Mouse (Mus musculus) hindbrain, embryonic 11.5 days (tissue): ENCODE results near the gene Ccnd3. TPM values are rescaled to one million over a fixed set of nuclear protein-coding genes. Genes with fewer than 3 reads are reported as not detected.

Experiments
- ATAC-seq: fragments of 200-750 bp; cut with Nextera tagmentation; 2 replicates; pipeline ENCODE4 v1.8.0; 2017; ENCODE audit warnings: mild to moderate bottlenecking, moderate TSS enrichment, moderate library complexity; ENCODE audit not compliant: low FRiP score
- DNase-seq: peaks from one replicate; pipeline ENCODE4 v3.0.0-alpha.2; 2015; ENCODE audit warnings: low spot score
- H3K27ac ChIP-seq: fragments of 300-500 bp; sonication (generic); 2 replicates; pipeline ENCODE4 v1.5.1; 2014; ENCODE audit warnings: mild to moderate bottlenecking, low read depth, low read length
- H3K27me3 ChIP-seq: fragments of 300-500 bp; sonication (generic); 2 replicates; pipeline ENCODE4 v1.6.1; 2014; ENCODE audit warnings: mild to moderate bottlenecking, low read length, moderate library complexity, mixed read lengths; ENCODE audit not compliant: control insufficient read depth, insufficient read depth
- H3K36me3 ChIP-seq: fragments of 300-500 bp; sonication (generic); 2 replicates; pipeline ENCODE4 v1.6.1; 2014; ENCODE audit warnings: mild to moderate bottlenecking, low read length, moderate library complexity, mixed read lengths; ENCODE audit not compliant: control insufficient read depth, insufficient read depth
- H3K4me1 ChIP-seq: fragments of 300-500 bp; sonication (generic); replicated peaks from 2 replicates; pipeline ENCODE4 v1.6.1; 2014; ENCODE audit warnings: low read length, mixed read lengths; ENCODE audit not compliant: control insufficient read depth, insufficient read depth
- H3K4me2 ChIP-seq: fragments of 300-500 bp; sonication (generic); replicated peaks from 2 replicates; pipeline ENCODE4 v1.6.1; 2014; ENCODE audit warnings: mild to moderate bottlenecking, low read depth, low read length
- H3K4me3 ChIP-seq: fragments of 300-500 bp; sonication (generic); 2 replicates; pipeline ENCODE4 v1.5.1; 2014; ENCODE audit warnings: low read depth, low read length
- H3K9ac ChIP-seq: fragments of 300-500 bp; sonication (generic); 2 replicates; pipeline ENCODE4 v1.6.1; 2014; ENCODE audit warnings: low read depth, low read length
- H3K9me3 ChIP-seq: fragments of 300-500 bp; sonication (generic); 2 replicates; pipeline ENCODE4 v1.6.1; 2016; ENCODE audit warnings: low read length; ENCODE audit not compliant: control insufficient read depth
- WGBS: fragments of 180-500 bp; shearing (Covaris S2); extraction: QIAGEN DNeasy Blood & Tissue Kit; methylation state at CpG from one replicate; pipeline ENCODE4 v1.1.7; 2014; 5-methylcytosine and 5-hydroxymethylcytosine counted together
- polyA plus RNA-seq: library from polyadenylated mRNA; unstranded; fragments of >200 nt; fragmentation: Nextera tagmentation; extraction: Ambion mirVana; gene quantifications from 2 replicates; pipeline ENCODE4 v1.2.1, GENCODE M21; 2014

The Ccnd3 gene
- polyA plus RNA-seq, 1 experiment from 2014 or later, result 190 TPM

DNA sequence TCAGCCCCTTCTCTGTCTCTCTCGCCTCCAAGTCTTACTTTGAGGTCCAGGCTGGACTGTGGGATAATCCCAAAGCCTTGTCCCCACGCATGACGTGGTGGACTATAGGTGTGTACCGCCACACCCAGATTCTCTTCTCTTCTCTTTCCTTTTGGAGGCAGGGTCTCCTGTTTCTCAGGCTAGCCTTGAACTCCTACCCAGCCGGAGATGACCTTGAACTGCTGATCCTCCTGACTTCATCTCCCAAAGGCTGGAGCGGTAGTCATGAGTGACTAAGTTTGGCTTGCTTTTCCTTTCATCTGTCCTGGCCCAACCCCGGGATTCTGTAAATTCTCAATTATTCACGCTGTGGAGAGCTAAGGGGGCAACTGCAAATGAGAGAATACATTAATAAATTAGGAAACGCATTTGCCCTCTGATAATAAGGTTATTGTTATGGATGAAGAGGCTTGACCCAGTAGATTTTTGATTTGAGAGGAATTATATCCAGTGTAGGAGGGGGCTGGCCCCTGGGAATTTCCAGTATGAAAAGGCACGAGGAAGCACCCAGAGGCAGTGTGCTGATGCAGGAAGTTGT, 64.2 kb downstream of the Ccnd3 start:
- H3K9me3 ChIP-seq, result no peaks in the 10 kb centered on the region
- H3K27me3 ChIP-seq, result no peaks in the 10 kb centered on the region
- no peak overlapping the region for H3K9ac ChIP-seq
- H3K36me3 ChIP-seq, result no peaks in the 10 kb centered on the region
- 62% methylated on average over 10 of the region's 10 CpGs for WGBS
- no peak overlapping the region for H3K4me2 ChIP-seq
- DNase-seq (peak; percentile 31), ATAC-seq (peak; percentile 67; the same call in 1 of the 2 replicates)
- no peaks in the 10 kb centered on the region; the same call in 1 of the 2 replicates for H3K4me1 ChIP-seq
- H3K27ac ChIP-seq, result 0 out of 2 replicates have a peak overlapping the region, but pooled peaks have one; percentile 17
- no peak overlapping the region for H3K4me3 ChIP-seq

DNA sequence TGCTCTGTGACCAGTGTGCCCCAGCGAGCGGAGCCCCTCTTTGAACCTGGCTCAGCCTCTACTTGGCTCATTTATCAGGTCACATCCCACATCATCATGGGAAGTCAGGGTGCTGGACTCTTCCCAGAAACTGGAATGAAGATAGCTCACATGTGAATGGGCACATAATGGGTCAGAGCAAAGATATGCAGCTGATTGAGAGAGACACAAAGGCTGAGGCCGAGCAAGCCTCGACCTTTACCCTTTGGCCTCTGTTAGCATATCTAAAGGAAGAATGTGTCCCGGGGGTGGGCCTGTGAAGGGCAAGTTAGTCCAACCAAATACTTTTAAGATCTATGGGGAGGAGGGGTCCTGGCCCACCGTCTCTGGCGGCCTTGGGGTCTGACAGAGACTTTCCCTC, 66.8 kb downstream of the Ccnd3 start:
- Histone ChIP-seq H3K27me3 (no peaks in the 10 kb centered on the region), H3K36me3 (no peaks in the 10 kb centered on the region), H3K27ac (no peak overlapping the region), H3K4me1 (no peaks in the 10 kb centered on the region; the same call in 1 of the 2 replicates), H3K9ac (no peak overlapping the region), H3K9me3 (no peaks in the 10 kb centered on the region), H3K4me2 (no peak overlapping the region), H3K4me3 (no peak overlapping the region)
- no peak for ATAC-seq
- DNase-seq, result peak; percentile 37
- 14% methylated on average over 7 of the region's 7 CpGs for WGBS

DNA sequence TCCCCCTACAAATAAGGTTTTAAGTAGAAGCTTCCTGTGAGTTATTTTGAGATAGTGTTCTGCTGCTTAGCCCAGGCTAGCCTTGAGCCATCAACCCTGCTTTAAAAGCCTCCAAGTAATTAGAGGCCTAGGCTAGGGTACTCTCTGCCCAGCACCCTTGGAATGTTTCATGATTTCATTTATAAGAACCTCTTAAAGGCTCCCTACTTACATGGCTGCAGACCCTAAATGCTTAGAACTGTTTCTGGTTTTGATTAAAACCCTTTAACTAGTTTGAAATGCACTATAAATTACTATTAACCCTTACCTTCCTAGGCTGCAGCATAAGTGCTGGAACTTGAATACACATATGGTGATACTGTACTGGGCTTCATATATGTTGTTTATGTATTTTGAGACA, 67.6 kb downstream of the Ccnd3 start:
- no peaks in the 10 kb centered on the region for H3K36me3 ChIP-seq
- no peaks in the 10 kb centered on the region for H3K27me3 ChIP-seq
- H3K9me3 ChIP-seq, result no peaks in the 10 kb centered on the region
- no peak for DNase-seq
- no peak overlapping the region for H3K4me3 ChIP-seq
- H3K4me2 ChIP-seq, result no peak overlapping the region
- no peaks in the 10 kb centered on the region; the same call in 1 of the 2 replicates for H3K4me1 ChIP-seq
- no peak for ATAC-seq
- H3K9ac ChIP-seq, result no peak overlapping the region
- no peak overlapping the region for H3K27ac ChIP-seq

DNA sequence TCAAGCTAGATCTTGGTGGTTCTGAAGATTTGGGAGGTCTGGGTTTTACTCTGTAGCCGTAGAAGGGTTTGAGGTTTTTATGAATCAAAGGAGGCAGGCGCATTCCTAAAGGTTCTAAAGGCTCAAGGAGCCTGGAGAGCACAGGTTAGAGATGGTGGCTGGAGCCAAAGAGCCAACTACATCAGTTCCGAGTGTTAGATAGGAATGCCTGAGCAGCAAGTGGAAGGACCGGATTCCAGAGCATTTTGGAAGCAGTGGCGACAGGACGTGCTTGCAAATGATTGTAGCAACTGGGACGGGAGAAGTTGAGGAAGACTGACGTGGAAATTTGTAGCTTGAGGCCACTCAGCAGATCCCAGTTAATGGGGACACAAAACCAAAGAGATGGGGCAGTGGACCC, 69.2 kb downstream of the Ccnd3 start:
- H3K9ac ChIP-seq, result no peak overlapping the region
- H3K9me3 ChIP-seq, result no peaks in the 10 kb centered on the region
- DNase-seq (no peak), ATAC-seq (no peak)
- WGBS, result 75% methylated on average over 8 of the region's 8 CpGs
- H3K4me2 ChIP-seq, result no peak overlapping the region
- no peaks in the 10 kb centered on the region for H3K36me3 ChIP-seq
- H3K27me3 ChIP-seq, result no peaks in the 10 kb centered on the region
- H3K27ac ChIP-seq, result no peak overlapping the region
- H3K4me3 ChIP-seq, result no peak overlapping the region
- H3K4me1 ChIP-seq, result no peaks in the 10 kb centered on the region; the same call in 1 of the 2 replicates

DNA sequence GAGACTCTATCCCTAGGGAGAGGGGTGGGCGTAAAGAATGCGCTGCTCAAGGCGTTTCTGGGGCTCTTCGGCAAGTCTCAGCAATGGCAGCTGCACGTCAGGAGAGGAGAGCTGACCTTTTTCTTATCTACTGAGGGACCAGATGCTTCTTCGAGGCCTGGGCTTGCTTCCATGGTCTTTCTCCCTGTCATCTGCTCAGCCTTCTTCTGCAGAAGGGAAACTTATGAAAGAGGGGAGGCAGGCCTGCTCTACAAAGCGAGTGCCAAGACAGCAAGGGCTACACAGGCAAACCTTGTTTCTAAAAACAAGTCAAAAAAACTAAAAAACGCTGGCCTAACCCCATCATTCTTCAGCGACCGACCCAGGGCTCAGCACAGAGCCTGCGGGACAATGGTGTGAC, 70.0 kb downstream of the Ccnd3 start:
- no peaks in the 10 kb centered on the region for H3K27me3 ChIP-seq
- 70% methylated on average over 11 of the region's 11 CpGs for WGBS
- H3K4me3 ChIP-seq, result no peak overlapping the region
- no peak overlapping the region for H3K4me2 ChIP-seq
- H3K27ac ChIP-seq, result no peak overlapping the region
- no peak overlapping the region for H3K9ac ChIP-seq
- H3K36me3 ChIP-seq, result no peaks in the 10 kb centered on the region
- no peak for ATAC-seq
- no peak for DNase-seq
- no peaks in the 10 kb centered on the region for H3K9me3 ChIP-seq
- no peaks in the 10 kb centered on the region; the same call in 1 of the 2 replicates for H3K4me1 ChIP-seq

DNA sequence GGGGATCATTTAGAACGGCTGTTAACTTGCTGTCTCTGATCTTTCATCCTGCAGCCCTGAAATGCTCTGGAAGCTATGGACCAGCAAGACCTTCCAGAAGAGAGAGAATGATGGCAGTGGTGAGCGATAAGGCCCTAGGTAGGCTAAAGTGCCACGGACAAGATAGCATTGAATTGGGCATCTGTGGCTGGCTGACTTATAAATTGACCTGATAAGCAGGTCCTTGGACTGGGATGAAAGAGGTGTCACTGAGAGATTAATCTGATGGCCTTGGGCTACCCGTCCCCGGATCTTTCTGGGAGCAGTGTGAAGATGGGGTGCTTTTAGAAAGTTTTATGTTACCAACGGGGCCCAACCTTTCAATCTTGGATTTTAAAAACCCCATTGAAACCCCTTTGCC, 73.8 kb downstream of the Ccnd3 start:
- H3K4me1 ChIP-seq, result no peaks in the 10 kb centered on the region
- DNase-seq, result no peak
- no peak overlapping the region for H3K9ac ChIP-seq
- no peaks in the 10 kb centered on the region for H3K36me3 ChIP-seq
- no peak overlapping the region for H3K27ac ChIP-seq
- no peaks in the 10 kb centered on the region for H3K27me3 ChIP-seq
- H3K9me3 ChIP-seq, result no peaks in the 10 kb centered on the region
- no peak overlapping the region for H3K4me3 ChIP-seq
- ATAC-seq, result no peak
- H3K4me2 ChIP-seq, result no peak overlapping the region
- 88% methylated on average over 6 of the region's 6 CpGs for WGBS

DNA sequence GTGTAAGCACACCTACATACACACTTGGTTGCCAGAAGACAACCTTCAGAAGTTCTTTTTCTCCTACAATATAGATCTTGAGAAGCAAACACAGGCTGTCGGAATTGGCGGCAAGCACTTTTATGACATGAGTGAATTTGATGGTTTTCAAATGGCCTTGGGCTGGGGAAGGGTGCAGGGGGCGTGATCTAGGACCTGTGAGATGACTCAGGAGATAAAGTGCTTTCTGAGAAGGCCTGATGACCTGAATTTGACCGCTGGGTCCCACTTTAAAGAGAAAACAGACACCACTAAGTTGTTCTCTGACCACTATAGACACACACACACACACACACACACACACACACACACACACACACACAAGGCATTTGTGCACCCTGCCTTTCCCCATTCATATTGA, 76.1 kb downstream of the Ccnd3 start:
- no peaks in the 10 kb centered on the region for H3K4me1 ChIP-seq
- ATAC-seq, result no peak
- H3K27me3 ChIP-seq, result no peaks in the 10 kb centered on the region
- no peaks in the 10 kb centered on the region for H3K36me3 ChIP-seq
- no peak overlapping the region for H3K27ac ChIP-seq
- no peak overlapping the region for H3K4me3 ChIP-seq
- H3K9me3 ChIP-seq, result no peaks in the 10 kb centered on the region
- no peak overlapping the region for H3K9ac ChIP-seq
- WGBS, result 90% methylated on average over 4 of the region's 4 CpGs
- no peak for DNase-seq
- H3K4me2 ChIP-seq, result no peak overlapping the region

DNA sequence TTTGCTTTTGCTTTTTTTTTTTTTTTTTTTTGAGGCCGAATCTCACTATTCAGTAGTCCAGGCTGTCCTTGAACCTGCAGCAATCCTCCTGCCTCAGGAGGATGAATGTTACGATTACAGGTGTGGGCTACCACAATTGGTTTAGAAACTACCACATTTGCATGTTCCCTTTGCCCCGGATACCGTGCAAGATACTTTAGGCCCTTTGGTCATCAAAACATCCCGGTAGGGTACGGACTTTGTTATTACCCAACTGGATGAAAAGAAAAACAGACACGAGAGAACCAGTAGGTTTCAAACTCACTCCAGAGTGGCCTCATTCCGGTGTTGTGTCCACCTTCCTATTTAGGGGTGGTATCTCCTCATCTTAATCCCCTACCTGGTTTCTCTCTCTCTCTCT, 83.7 kb downstream of the Ccnd3 start:
- H3K4me1 ChIP-seq, result no peaks in the 10 kb centered on the region
- DNase-seq, result no peak
- no peak overlapping the region for H3K9ac ChIP-seq
- no peak overlapping the region for H3K4me3 ChIP-seq
- WGBS, result 84% methylated on average over 8 of the region's 8 CpGs
- no peak overlapping the region for H3K27ac ChIP-seq
- no peak overlapping the region for H3K4me2 ChIP-seq
- no peaks in the 10 kb centered on the region for H3K36me3 ChIP-seq
- no peaks in the 10 kb centered on the region for H3K27me3 ChIP-seq
- H3K9me3 ChIP-seq, result no peaks in the 10 kb centered on the region
- no peak for ATAC-seq

DNA sequence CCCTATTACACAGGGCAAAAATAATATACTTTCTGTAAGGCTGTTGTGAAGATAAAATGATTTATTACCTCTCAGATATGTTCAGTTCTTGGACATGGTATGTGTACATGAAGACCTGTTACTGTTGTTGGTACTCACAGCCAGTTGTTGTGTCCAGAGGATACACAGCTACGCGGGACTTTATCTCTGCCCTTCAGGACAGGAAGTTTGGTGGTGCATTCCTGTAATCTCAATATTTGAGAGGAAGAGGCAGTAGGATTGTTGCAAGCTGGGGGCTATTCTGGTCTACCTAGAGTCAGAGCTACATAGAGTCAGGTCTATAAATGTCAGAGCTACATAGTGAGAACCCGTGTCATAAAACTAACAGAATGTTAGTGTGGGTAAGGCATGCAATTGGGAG, 86.2 kb downstream of the Ccnd3 start:
- no peak overlapping the region for H3K4me3 ChIP-seq
- no peaks in the 10 kb centered on the region for H3K36me3 ChIP-seq
- H3K9ac ChIP-seq, result no peak overlapping the region
- WGBS, result 94% methylated on average over 3 of the region's 3 CpGs
- DNase-seq (no peak), ATAC-seq (no peak)
- peaks cover 3% of the 10 kb centered on the region for H3K4me1 ChIP-seq
- H3K4me2 ChIP-seq, result no peak overlapping the region
- no peaks in the 10 kb centered on the region for H3K27me3 ChIP-seq
- H3K9me3 ChIP-seq, result no peaks in the 10 kb centered on the region
- H3K27ac ChIP-seq, result no peak overlapping the region
